Mouse (Mus musculus) layer of hippocampus, postnatal 14 days (tissue): ENCODE measurements around the gene Dynlt1b. TPM values are rescaled to one million over a fixed set of nuclear protein-coding genes. Genes with fewer than 3 reads are reported as not detected.
A peak's percentile ranks its signal among the peaks of the same experiment; 100 is the strongest.
"Not testable (repeated sequence)": the region's sequence is repeated elsewhere in the genome, so short reads cannot be mapped to it uniquely, and the experiment has no call there.

Experiments used
- DNase-seq, 2 experiments: peaks; one replicate each; pipeline ENCODE4 v3.0.0; 2021 to 2022; ENCODE audit warnings: low spot score in 2 of 2, mixed read lengths in 1 of 2
- long read RNA-seq, 2 experiments: library from polyadenylated mRNA; stranded (forward); transcript quantifications; one replicate each; pipeline ENCODE4 v2.0.0; 2021
- total RNA-seq, 2 experiments: library from RNA; stranded (reverse); gene quantifications; 2 replicates each; pipeline ENCODE4 v1.2.3; 2021

The Dynlt1b gene
- total RNA-seq = 100 to 1,000 TPM; 136 to 152 TPM
- long read RNA-seq, experiment 1, transcript Dynlt1b-201 (5 exons, 771 nt) = major isoform, 13 of 39 reads
- long read RNA-seq, experiment 1, partial matches to known transcripts = 2 of 39 reads
- long read RNA-seq, experiment 1, other reads (novel, unspliced or antisense) = 24 of 39 reads
- long read RNA-seq, experiment 2, transcript Dynlt1b-201 (5 exons, 771 nt) = major isoform, 25 of 77 reads
- long read RNA-seq, experiment 2, partial matches to known transcripts = 0 of 77 reads
- long read RNA-seq, experiment 2, other reads (novel, unspliced or antisense) = 52 of 77 reads

- DNase-seq = peak; percentile 100
Observed at GRCm38 (mm10) chr17:6429945-6430344, at the start of gene Dynlt1b. Gene Dynlt1b, plus strand, starts transcription at chr17:6430112.

- DNase-seq = not testable (repeated sequence)
Observed at GRCm38 (mm10) chr17:6380182-6380841, 49.6 kb upstream of the Dynlt1b start.

GRCm38 (mm10) chr17:6381071-6381682 is 48.7 kb upstream of the Dynlt1b start:
- not testable (repeated sequence) for DNase-seq

GRCm38 (mm10) chr17:6386927-6387326 is 43.0 kb upstream of the Dynlt1b start:
- DNase-seq = not testable (repeated sequence)

- not testable (repeated sequence) for DNase-seq
Observed at GRCm38 (mm10) chr17:6387380-6387911, 42.5 kb upstream of the Dynlt1b start.

- DNase-seq = peak; percentile 26 to 43
Observed at GRCm38 (mm10) chr17:6389463-6389862, 40.4 kb upstream of the Dynlt1b start.

GRCm38 (mm10) chr17:6390731-6391130 is 39.2 kb upstream of the Dynlt1b start:
- not testable (repeated sequence) for DNase-seq

- not testable (repeated sequence) for DNase-seq
Observed at GRCm38 (mm10) chr17:6391736-6392135, 38.2 kb upstream of the Dynlt1b start.

- not testable (repeated sequence) for DNase-seq
Observed at GRCm38 (mm10) chr17:6392473-6393340, 37.2 kb upstream of the Dynlt1b start.

- DNase-seq = not testable (repeated sequence)
Observed at GRCm38 (mm10) chr17:6398079-6398478, 31.8 kb upstream of the Dynlt1b start.

GRCm38 (mm10) chr17:6398816-6399215 is 31.1 kb upstream of the Dynlt1b start:
- DNase-seq = not testable (repeated sequence)

GRCm38 (mm10) chr17:6399281-6400096 is 30.4 kb upstream of the Dynlt1b start:
- peak; percentile 44 to 58 for DNase-seq

GRCm38 (mm10) chr17:6400097-6400489 is 29.8 kb upstream of the Dynlt1b start:
- DNase-seq = not testable (repeated sequence)

GRCm38 (mm10) chr17:6404493-6404892 is 25.4 kb upstream of the Dynlt1b start:
- not testable (repeated sequence) for DNase-seq

- not testable (repeated sequence) for DNase-seq
Observed at GRCm38 (mm10) chr17:6406972-6407371, 22.9 kb upstream of the Dynlt1b start.

- not testable (repeated sequence) for DNase-seq
Observed at GRCm38 (mm10) chr17:6410713-6411213, 19.1 kb upstream of the Dynlt1b start.

GRCm38 (mm10) chr17:6417118-6417517 is 12.8 kb upstream of the Dynlt1b start:
- not testable (repeated sequence) for DNase-seq

- not testable (repeated sequence) for DNase-seq
Observed at GRCm38 (mm10) chr17:6420557-6420956, 9.4 kb upstream of the Dynlt1b start.

- DNase-seq = not testable (repeated sequence)
Observed at GRCm38 (mm10) chr17:6421547-6422326, 8.2 kb upstream of the Dynlt1b start.
